Comparison of ENCODE assay signal across 1 mouse cellular context in the genomic region with DNA sequence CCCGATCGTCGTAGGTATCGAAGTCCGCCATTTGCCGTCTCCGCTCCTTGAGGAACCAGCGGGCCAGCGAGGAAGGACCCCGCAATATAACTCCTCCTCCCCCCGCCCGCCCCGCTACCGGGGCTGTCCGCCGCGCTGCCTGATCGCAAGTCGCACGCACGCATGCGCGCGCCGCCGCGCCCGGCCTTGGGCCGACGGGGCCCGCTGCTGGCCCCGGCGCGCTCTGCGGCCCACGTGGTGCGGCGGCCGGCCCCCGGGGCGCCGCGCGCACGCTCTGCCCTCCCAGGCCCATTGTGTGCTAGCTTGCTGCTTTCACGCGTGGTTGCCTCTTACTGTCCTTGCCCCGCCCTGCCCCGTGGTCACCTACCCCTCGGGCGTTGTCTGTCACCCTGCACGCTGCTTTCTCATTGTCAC.
TF ChIP-seq lines count a peak whose summit lies in the region.

Eif4h (minus strand) TSS at position 222 of the 414 bp plus-strand sequence.

TF ChIP-seq in CH12.LX, 34 proteins besides CTCF, POLR2A, EP300 and RAD21 (continued from another document):
- TF ChIP-seq ELF1 (IDR thresholded peaks at IDR 0.05; ENCODE audit: low read depth, low read length) (peak; percentile 60), SIN3A (IDR thresholded peaks at IDR 0.05; ENCODE audit: low read length) (peak; percentile 22; the same call in 1 of the 2 replicates), ZC3H11A (IDR thresholded peaks at IDR 0.05; ENCODE audit: low read depth, low read length) (no peak)
TF ChIP-seq in CH12.LX: peak in this region for 15.
